Mouse (Mus musculus) liver, adult 2 months (tissue): ENCODE data around the gene Hfm1.

Source experiments
- CTCF ChIP-seq: fragments of 200-500 bp; IDR thresholded peaks from 2 replicates; pipeline ENCODE4 v1.5.1; 2011; ENCODE audit warnings: low read depth, low read length, control low read depth
- POLR2A ChIP-seq: fragments of 200-500 bp; IDR thresholded peaks from 2 replicates; pipeline ENCODE4 v1.6.1; 2011; ENCODE audit warnings: low read length, control low read depth; ENCODE audit not compliant: insufficient read depth; ENCODE audit errors: extremely low read depth

DNA sequence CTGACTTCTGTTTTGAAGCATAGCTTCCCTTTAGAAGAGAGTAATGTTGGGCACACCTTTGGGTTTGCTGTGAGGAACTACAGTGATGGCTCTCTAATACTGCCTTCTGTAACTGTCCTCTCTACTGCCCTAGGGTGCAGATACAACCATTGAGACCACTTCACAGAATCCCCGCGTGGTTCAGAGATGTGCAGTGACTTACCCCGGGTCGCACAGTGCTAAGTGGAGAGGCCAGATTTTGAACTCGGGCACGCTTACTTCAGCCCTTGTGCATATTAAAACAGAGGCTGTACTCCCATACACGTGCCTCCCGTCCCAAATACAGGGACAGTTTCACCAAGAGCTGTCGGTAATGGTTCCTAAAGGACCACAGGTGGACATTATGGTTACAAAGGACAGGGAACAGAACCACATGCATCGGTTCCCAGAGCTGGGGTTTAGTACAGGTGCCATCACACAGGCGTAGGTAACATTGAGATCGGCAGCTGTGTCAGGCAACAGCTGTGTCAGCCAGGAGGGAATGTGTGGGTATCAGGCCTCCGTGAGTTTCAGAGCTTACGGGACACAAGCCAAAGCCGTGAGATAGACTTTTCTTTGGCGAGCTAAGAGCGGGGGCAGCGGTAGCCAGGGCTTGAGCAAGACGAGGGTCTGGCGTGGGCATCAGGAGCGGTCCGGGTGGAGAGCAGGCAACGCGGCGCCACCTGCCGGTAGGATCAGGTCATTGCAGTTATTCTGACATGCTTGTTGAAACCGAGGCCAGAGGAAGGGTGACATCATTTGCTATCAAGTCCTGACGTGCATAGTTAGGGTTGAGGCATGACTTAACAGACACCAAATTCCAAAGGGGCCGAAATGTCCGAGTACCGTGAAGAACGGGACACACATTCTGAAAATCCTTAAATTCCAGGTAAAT lies 124.0 kb downstream of the Hfm1 start:
- no peak for TF ChIP-seq POLR2A
- TF ChIP-seq CTCF, result peak; percentile 93
